Mouse (Mus musculus): ENCODE measurements around the gene Mindy2.

DNA sequence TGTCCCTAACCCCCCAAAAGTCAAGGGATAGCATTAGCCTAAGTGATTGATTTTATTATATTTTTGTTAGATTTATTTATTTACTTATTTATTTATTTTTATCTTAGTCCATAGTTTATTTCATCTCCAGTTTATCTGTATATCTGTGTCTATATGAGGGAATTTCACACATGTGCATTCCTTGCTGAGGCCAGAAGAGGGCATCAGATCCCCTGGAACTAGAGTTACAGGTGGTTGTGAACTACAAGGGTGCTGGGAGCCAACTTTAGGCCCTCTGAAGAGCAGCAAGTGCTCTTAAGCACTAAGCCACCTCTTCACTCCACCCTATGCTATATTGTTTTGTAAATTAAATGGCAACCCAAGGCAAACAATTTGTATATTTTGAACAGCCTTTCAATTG, 11.1 kb upstream of the Mindy2 start:
- TF ChIP-seq POLR2A (IDR thresholded peaks at IDR 0.05; ENCODE audit: low read depth, low read length) (no peak), CTCF (IDR thresholded peaks at IDR 0.05; ENCODE audit: extremely low read depth, insufficient read depth, insufficient read length, insufficient replicate concordance) (no peak)
